Mouse (Mus musculus) frontal cortex, postnatal 36 days (tissue): Measurements from ENCODE around the gene Gm7073.
A peak's percentile ranks its signal among the peaks of the same experiment; 100 is the strongest.

Source experiments
- DNase-seq, 2 experiments: peaks; one replicate each; pipeline ENCODE4 v3.0.0; 2022; ENCODE audit warnings: low spot score in 2 of 2

The Gm7073 gene

GRCm38 (mm10) chrX:60539149-60539548 lies at the start of gene Gm7073:
Gene Gm7073, minus strand, starts transcription at chrX:60539249.
- DNase-seq = no peak

GRCm38 (mm10) chrX:60570539-60570938 lies 31.5 kb upstream of the Gm7073 start:
- DNase-seq = no peak

GRCm38 (mm10) chrX:60569047-60569446 lies 30.0 kb upstream of the Gm7073 start:
- DNase-seq = no peak

GRCm38 (mm10) chrX:60555242-60555641 lies 16.2 kb upstream of the Gm7073 start:
- DNase-seq = no peak

- peak; percentile 10 to 22 for DNase-seq
These were observed 8.6 kb upstream of the Gm7073 start for GRCm38 (mm10) chrX:60547444-60548304.

- DNase-seq = no peak
These were observed 8.0 kb upstream of the Gm7073 start for GRCm38 (mm10) chrX:60547098-60547443.

- no peak for DNase-seq
These were observed 6.9 kb upstream of the Gm7073 start for GRCm38 (mm10) chrX:60545906-60546305.

- no peak for DNase-seq
These were observed 6.4 kb upstream of the Gm7073 start for GRCm38 (mm10) chrX:60545444-60545843.

- no peak for DNase-seq
These were observed 5.0 kb upstream of the Gm7073 start for GRCm38 (mm10) chrX:60544098-60544497.

- no peak for DNase-seq
These were observed 3.9 kb upstream of the Gm7073 start for GRCm38 (mm10) chrX:60542901-60543300.

GRCm38 (mm10) chrX:60503995-60504394 lies 35.1 kb downstream of the Gm7073 start:
- peak; percentile 2 to 9 for DNase-seq

- no peak for DNase-seq
These were observed 41.3 kb downstream of the Gm7073 start for GRCm38 (mm10) chrX:60497750-60498149.

- DNase-seq = no peak
These were observed 43.7 kb downstream of the Gm7073 start for GRCm38 (mm10) chrX:60495308-60495707.

GRCm38 (mm10) chrX:60463786-60464185 lies 75.3 kb downstream of the Gm7073 start:
- DNase-seq = no peak

GRCm38 (mm10) chrX:60414563-60415111 lies 124.4 kb downstream of the Gm7073 start:
- no peak for DNase-seq

- DNase-seq = no peak
These were observed 133.4 kb downstream of the Gm7073 start for GRCm38 (mm10) chrX:60405681-60406080.

GRCm38 (mm10) chrX:60404668-60405044 lies 134.4 kb downstream of the Gm7073 start:
- peak; percentile 82 for DNase-seq

- peak; percentile 8 to 26 for DNase-seq
These were observed 135.0 kb downstream of the Gm7073 start for GRCm38 (mm10) chrX:60403764-60404667.

- DNase-seq = peak in 1 of 2 experiments; percentile 2
These were observed 135.8 kb downstream of the Gm7073 start for GRCm38 (mm10) chrX:60403062-60403763.

GRCm38 (mm10) chrX:60394292-60394691 lies 144.8 kb downstream of the Gm7073 start:
- DNase-seq = no peak

- no peak for DNase-seq
These were observed 152.2 kb downstream of the Gm7073 start for GRCm38 (mm10) chrX:60386852-60387251.
